Mouse (Mus musculus): ENCODE measurements at regions not wholly inside any gene's neighbourhood (a gene's known extent, or its start where the extent isn't known, plus 50 kb on each side); places are given as distances from the start of the nearest gene placed in this dataset.

- no peak for TF ChIP-seq CTCF (IDR thresholded peaks at IDR 0.05; ENCODE audit: borderline replicate concordance, control insufficient read depth, extremely low read depth, insufficient read depth, low read length, poor library complexity)
- no peak for TF ChIP-seq POLR2A (IDR thresholded peaks at IDR 0.05; ENCODE audit: control insufficient read depth, extremely low read depth, insufficient read depth, low read length, poor library complexity)
These were observed 330.9 kb upstream of the Eif4g2 start for GRCm38 (mm10) chr7:111413745-111414144.

Data from thymus, adult 2 months (tissue).